Mouse (Mus musculus) limb, embryonic 14.5 days (tissue): Measurements from ENCODE around the gene Hspa1b. TPM values are rescaled to one million over a fixed set of nuclear protein-coding genes. Genes with fewer than 3 reads are reported as not detected.
"Not testable (repeated sequence)": the region's sequence is repeated elsewhere in the genome, so short reads cannot be mapped to it uniquely, and the experiment has no call there.

Source experiments
- ATAC-seq: fragments of 200-750 bp; cut with Nextera tagmentation; 2 replicates; pipeline ENCODE4 v1.8.0; 2017; ENCODE audit warnings: low read depth, moderate number of reproducible peaks, moderate TSS enrichment; ENCODE audit not compliant: low FRiP score
- DNase-seq: peaks from one replicate; pipeline ENCODE4 v3.0.0-alpha.2; 2015; ENCODE audit warnings: low spot score
- H3K27ac ChIP-seq: fragments of 300-500 bp; sonication (generic); replicated peaks from 2 replicates; pipeline ENCODE4 v1.5.1; 2014; ENCODE audit warnings: low read depth, mild to moderate bottlenecking, low read length, moderate library complexity, mixed read lengths
- H3K27me3 ChIP-seq: fragments of 300-500 bp; sonication (generic); 2 replicates; pipeline ENCODE4 v1.6.1; 2014; ENCODE audit warnings: low read length, mixed read lengths; ENCODE audit not compliant: control insufficient read depth, insufficient read depth
- H3K36me3 ChIP-seq: fragments of 300-500 bp; sonication (generic); 2 replicates; pipeline ENCODE4 v1.6.1; 2014; ENCODE audit warnings: mild to moderate bottlenecking, low read length, moderate library complexity, mixed read lengths; ENCODE audit not compliant: control insufficient read depth, insufficient read depth
- H3K4me1 ChIP-seq: fragments of 300-500 bp; sonication (generic); 2 replicates; pipeline ENCODE4 v1.6.1; 2014; ENCODE audit warnings: antibody characterized with exemption, low read length, mixed read lengths; ENCODE audit not compliant: control insufficient read depth, insufficient read depth
- H3K4me2 ChIP-seq: fragments of 300-500 bp; sonication (generic); replicated peaks from 2 replicates; pipeline ENCODE4 v1.6.1; 2014; ENCODE audit warnings: low read depth, mild to moderate bottlenecking, low read length, moderate library complexity; ENCODE audit not compliant: severe bottlenecking
- H3K4me3 ChIP-seq: fragments of 300-500 bp; sonication (generic); replicated peaks from 2 replicates; pipeline ENCODE4 v1.5.1; 2014; ENCODE audit warnings: low read length
- H3K9ac ChIP-seq: fragments of 300-500 bp; sonication (generic); 2 replicates; pipeline ENCODE4 v1.6.1; 2014; ENCODE audit warnings: mild to moderate bottlenecking, low read depth, low read length, moderate library complexity; ENCODE audit not compliant: severe bottlenecking
- H3K9me3 ChIP-seq: fragments of 300-500 bp; sonication (generic); 2 replicates; pipeline ENCODE4 v1.6.1; 2016; ENCODE audit warnings: low read length; ENCODE audit not compliant: control insufficient read depth
- POLR2A ChIP-seq: fragments of 200-500 bp; IDR thresholded peaks from 2 replicates; pipeline ENCODE4 v1.8.0; 2012; ENCODE audit warnings: inconsistent platforms, mild to moderate bottlenecking, moderate library complexity, borderline replicate concordance; ENCODE audit not compliant: insufficient read depth, insufficient read length; ENCODE audit errors: extremely low read depth
- WGBS: fragments of 180-500 bp; shearing (Covaris S2); extraction: QIAGEN DNeasy Blood & Tissue Kit; methylation state at CpG from one replicate; pipeline ENCODE4 v1.1.7; 2014; 5-methylcytosine and 5-hydroxymethylcytosine counted together
- polyA plus RNA-seq, 2 experiments: library from polyadenylated mRNA; depleted of rRNA in 1 of 2; stranded (reverse) in 1 of 2; unstranded in 1 of 2; fragments of >200 nt; fragmentation: Nextera tagmentation in 1 of 2; extraction: Ambion mirVana in 1 of 2; gene quantifications; 2 replicates each; pipeline versions ENCODE4 v1.2.1 to v1.2.3; 2012 to 2014

Gene Hspa1b
- polyA plus RNA-seq, 2 experiments: 2.2 to 25.6 TPM

GRCm38 (mm10) chr17:34998526-34999430 lies 39.7 kb upstream of the Hspa1b start:
- DNase-seq (no peak), ATAC-seq (no peak)
- no peaks in the 10 kb centered on the region for H3K27me3 ChIP-seq

DNA sequence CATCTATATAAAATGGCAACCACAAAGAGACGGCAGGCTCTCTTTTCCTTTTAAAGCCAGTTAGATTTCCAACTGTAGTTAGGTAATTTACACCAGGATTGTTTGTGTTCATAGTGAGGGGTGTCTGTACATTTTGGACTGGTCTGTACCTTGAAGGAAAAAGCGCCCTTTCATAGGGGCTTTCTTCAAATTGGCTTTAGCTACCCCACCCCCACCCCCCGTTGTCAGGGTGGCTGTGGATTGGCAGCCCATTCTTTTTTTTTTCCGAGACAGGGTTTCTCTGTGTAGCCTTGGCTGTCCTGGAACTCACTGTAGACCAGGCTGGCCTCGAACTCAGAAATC lies 38.1 kb upstream of the Hspa1b start:
- peaks cover 9% of the 10 kb centered on the region for H3K36me3 ChIP-seq
- no peak overlapping the region for H3K4me3 ChIP-seq
- no peak overlapping the region for H3K4me2 ChIP-seq

More at GRCm38 (mm10) chr17:34998526-34999430, 39.7 kb upstream of the Hspa1b start:
- Histone ChIP-seq H3K4me1 (peaks cover 18% of the 10 kb centered on the region), H3K27ac (no peak overlapping the region), H3K9ac (no peak overlapping the region), H3K4me3 (no peak overlapping the region; the same call in 1 of the 2 replicates), H3K4me2 (peak overlapping the region; percentile 65; the same call in 1 of the 2 replicates), H3K9me3 (no peaks in the 10 kb centered on the region), H3K36me3 (peaks cover 9% of the 10 kb centered on the region)
- TF ChIP-seq POLR2A: no peak
- WGBS: 91% methylated on average over 15 of the region's 15 CpGs

GRCm38 (mm10) chr17:34996411-34997141 lies 37.5 kb upstream of the Hspa1b start:
- Histone ChIP-seq H3K9ac (no peak overlapping the region), H3K27me3 (no peaks in the 10 kb centered on the region), H3K9me3 (no peaks in the 10 kb centered on the region), H3K4me2 (no peak overlapping the region), H3K4me1 (peaks cover 8% of the 10 kb centered on the region; the same call in 1 of the 2 replicates), H3K27ac (no peak overlapping the region), H3K4me3 (no peak overlapping the region), H3K36me3 (peaks cover 9% of the 10 kb centered on the region)
- DNase-seq (no peak), ATAC-seq (no peak)
- WGBS: 94% methylated on average over 12 of the region's 14 CpGs
- no peak for TF ChIP-seq POLR2A

More for the DNA sequence above, 38.1 kb upstream of the Hspa1b start:
- ATAC-seq (no peak), DNase-seq (no peak)
- no peak overlapping the region for H3K27ac ChIP-seq
- no peaks in the 10 kb centered on the region for H3K9me3 ChIP-seq
- TF ChIP-seq POLR2A: no peak
- peaks cover 8% of the 10 kb centered on the region for H3K4me1 ChIP-seq
- H3K9ac ChIP-seq: no peak overlapping the region
- 88% methylated on average over 5 of the region's 5 CpGs for WGBS
- H3K27me3 ChIP-seq: no peaks in the 10 kb centered on the region

GRCm38 (mm10) chr17:34995927-34996326 lies 36.9 kb upstream of the Hspa1b start:
- not testable (repeated sequence) for ATAC-seq, H3K4me1 ChIP-seq, H3K27ac ChIP-seq, H3K9ac ChIP-seq, H3K27me3 ChIP-seq, H3K4me2 ChIP-seq, DNase-seq, H3K9me3 ChIP-seq, H3K4me3 ChIP-seq
- WGBS: 98% methylated on average over 4 of the region's 4 CpGs
- peaks cover 15% of the 10 kb centered on the region for H3K36me3 ChIP-seq

- 93% methylated on average over 4 of the region's 4 CpGs for WGBS
- not testable (repeated sequence) for ATAC-seq
Observed at GRCm38 (mm10) chr17:34995192-34995591, 36.2 kb upstream of the Hspa1b start.

More at GRCm38 (mm10) chr17:34995192-34995591, 36.2 kb upstream of the Hspa1b start:
- H3K27me3 ChIP-seq, DNase-seq, H3K27ac ChIP-seq, H3K4me1 ChIP-seq, H3K9ac ChIP-seq, H3K4me3 ChIP-seq, H3K4me2 ChIP-seq, H3K9me3 ChIP-seq: not testable (repeated sequence)
- H3K36me3 ChIP-seq: peaks cover 19% of the 10 kb centered on the region
